Mouse (Mus musculus): ENCODE data around the gene Colec11.

- TF ChIP-seq CTCF (IDR thresholded peaks at IDR 0.05; ENCODE audit: low read depth, low read length) (no peak), POLR2A (IDR thresholded peaks at IDR 0.05; ENCODE audit: borderline replicate concordance, low read depth, low read length) (no peak)
Observed at GRCm38 (mm10) chr12:28635058-28635534, 11.9 kb upstream of the Colec11 start.

Measured in bone marrow macrophage, adult 2 months (primary cell).